Mouse (Mus musculus): ENCODE results near the gene AI837181. TPM values are rescaled to one million over a fixed set of nuclear protein-coding genes. Genes with fewer than 3 reads are reported as not detected.
"Not testable (repeated sequence)": the region's sequence is repeated elsewhere in the genome, so short reads cannot be mapped to it uniquely, and the experiment has no call there.

AI837181 gene
- 10 to 100 TPM; 46.5 to 47.2 TPM for total RNA-seq (2021)
- long read RNA-seq, experiment 1, transcript AI837181-202 (2 exons, 1,528 nt), result major isoform, 15 of 27 reads
- long read RNA-seq, experiment 1, partial matches to known transcripts, result 0 of 27 reads
- long read RNA-seq, experiment 1, other reads (novel, unspliced or antisense), result 8 of 27 reads
- long read RNA-seq, experiment 2, transcript AI837181-202 (2 exons, 1,528 nt), result major isoform, 39 of 64 reads
- long read RNA-seq, experiment 2, transcript AI837181-201 (2 exons, 1,529 nt), result minor isoform, 5 of 64 reads
- long read RNA-seq, experiment 2, partial matches to known transcripts, result 0 of 64 reads
- long read RNA-seq, experiment 2, other reads (novel, unspliced or antisense), result 20 of 64 reads

GRCm38 (mm10) chr19:5424782-5425741 is at the start of gene AI837181, which contains the start of gene Drap1:
Gene AI837181 (plus strand): TSS chr19:5425144.
Gene Drap1 (minus strand): TSS chr19:5424979.
- peak; percentile 94 for DNase-seq (ENCODE audit: low spot score in 2 of 2)

DNA sequence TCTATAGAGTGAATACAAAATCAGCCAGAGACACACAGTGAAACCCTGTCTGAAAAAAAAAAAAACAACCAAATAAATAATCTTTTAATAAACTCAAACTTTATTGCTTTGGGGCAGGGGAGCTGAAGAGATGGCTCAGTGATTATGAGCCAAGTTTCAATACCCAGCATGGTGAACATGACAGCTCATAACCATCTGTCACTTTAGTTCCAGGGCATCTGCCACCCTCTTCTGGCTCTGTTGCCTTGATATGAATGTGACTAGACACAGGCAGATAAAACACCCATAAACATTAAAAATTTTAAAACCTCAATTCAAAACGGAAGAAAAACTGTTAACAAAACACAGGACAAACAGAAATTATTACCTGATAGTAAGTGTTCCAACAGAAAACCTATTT is 47.5 kb upstream of the AI837181 start:
- no peak for DNase-seq (ENCODE audit: low spot score in 2 of 2)

DNA sequence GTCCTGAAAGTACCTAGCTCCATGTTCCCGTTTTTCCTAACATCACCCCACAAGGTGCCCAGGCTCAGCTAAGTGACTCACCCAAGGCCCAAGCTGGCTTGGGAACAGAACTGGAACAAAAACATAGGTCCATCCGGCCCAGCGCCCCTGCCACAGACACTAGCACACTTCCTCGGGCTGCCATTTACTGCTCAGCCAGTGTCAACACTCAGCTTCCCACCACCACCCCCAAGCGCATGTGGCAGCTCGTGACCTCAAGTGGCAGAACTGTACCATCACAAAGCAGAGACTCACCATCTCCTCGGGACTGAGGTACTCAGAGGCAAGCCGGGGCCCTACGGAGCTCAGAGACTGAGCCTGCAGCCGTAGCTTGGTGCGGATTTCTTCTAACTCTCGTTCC is 41.6 kb upstream of the AI837181 start:
- no peak for DNase-seq (ENCODE audit: low spot score in 2 of 2)

DNA sequence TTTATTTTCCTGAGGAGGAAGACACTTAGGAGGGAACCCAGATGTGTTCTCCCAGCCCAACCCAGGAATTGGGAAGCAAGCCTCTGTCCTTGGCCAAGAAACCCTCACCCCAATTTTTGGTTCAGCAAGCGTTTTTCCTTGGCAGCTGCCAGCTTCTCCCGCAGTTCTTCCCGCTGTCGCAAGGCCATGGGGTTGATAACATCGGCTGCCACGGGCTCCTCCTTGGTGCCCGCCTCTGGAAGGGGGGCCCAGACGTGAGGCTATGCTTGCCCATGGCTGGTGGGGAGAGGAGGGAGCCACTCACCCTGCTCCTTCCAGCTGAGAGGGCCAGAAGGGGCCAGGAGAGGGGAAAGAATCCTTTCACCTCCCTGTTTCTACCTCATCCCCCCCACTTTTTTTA is 40.2 kb upstream of the AI837181 start:
- no peak for DNase-seq (ENCODE audit: low spot score in 2 of 2)

- DNase-seq (ENCODE audit: low spot score in 2 of 2), result no peak
Observed at GRCm38 (mm10) chr19:5388011-5388441, 36.9 kb upstream of the AI837181 start.

DNA sequence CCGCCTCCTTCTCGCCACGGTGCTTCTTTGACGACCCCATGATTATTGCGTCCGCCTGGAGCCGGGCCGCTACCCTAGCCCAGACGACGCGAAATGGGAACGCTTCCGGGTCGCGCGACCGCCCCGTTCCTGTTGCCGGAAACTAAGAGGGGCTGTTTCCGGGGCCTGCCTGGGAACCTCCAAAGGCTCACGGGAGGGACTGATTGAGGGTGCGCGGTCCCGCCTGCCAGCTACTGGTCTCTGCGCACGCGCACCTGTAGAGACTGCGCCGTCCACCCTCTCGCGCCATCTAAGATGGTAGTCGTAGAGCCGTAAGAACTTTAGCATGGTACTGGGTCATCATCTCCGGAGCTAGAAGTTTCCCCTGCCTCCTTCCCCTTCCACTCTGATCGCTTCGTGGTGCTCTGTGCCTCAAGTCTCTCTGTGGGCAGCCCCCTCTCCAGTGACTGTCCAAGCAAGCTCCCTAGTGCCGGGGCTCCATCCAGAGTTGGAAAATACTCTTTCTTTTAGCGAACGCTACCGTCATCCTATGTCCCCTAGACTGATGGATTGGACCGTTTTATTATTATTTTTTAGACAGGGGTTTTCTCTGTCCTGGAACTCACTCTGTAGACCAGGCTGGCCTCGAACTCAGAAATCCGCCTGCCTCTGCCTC is 36.2 kb upstream of the AI837181 start, which contains the start of gene Sart1:
Gene Sart1, minus strand, starts transcription at position 116 of the 655 bp plus-strand sequence.
- peak; percentile 88 to 89 for DNase-seq (ENCODE audit: low spot score in 2 of 2)

DNA sequence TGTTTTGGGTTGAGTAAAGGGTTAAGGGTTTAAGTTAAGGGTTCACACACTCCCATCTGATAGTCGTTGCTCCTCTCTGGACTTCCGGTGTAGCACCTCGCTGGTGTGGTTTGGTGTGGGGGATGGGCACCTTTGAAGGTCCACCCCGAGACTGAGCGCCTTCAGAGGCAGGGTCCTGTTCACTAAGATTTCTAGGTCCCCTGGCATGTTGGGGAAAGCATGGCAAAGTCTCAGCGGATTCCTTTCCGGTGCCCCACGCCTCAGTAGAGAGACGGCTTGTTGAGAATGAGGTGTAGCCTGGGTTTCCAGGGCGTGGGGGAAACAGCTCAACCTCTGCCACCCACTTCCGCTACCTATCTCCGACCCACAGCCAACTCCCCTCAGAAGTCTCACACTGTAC is 35.3 kb upstream of the AI837181 start:
- no peak for DNase-seq (ENCODE audit: low spot score in 2 of 2)

DNA sequence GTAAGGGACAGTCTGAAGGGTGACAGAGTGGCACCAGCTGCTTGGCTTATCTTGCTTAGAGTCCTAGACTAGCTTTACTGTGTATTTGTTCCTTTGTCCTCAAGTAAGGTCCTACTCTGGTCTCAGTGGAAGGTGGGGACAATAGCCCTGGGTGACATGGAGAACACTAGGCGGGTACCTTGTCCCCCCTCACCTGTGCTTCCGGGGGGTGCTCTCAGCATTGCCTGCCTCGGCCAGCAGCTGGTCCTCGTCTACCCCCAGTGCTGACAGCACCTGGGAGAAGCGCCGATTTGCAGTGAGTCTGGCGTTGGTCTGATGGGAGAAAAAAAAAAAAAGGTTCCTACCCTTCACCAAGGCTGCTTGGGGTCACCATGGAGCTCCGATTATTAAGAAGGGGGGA is 34.5 kb upstream of the AI837181 start:
- DNase-seq (ENCODE audit: low spot score in 2 of 2), result no peak

DNA sequence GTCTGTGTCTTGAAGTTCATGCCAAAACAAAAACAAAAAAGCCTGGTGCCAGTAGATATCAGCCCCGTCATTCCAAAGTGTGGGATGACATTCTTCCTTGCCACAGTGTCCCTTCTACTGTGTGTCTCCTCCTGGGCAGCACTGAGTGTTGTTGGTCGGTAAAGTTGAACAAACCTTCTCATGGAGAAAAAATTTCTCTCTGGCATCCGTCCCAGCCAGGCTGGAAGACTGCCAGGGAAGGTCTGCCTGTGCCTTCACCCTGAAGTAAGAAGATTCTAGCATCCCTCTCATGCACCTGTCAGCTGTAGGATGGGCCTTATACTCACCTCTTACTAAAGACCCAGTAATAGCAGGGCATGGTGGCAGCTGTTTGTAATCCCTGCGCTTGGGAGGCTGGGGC is 32.1 kb upstream of the AI837181 start:
- DNase-seq (ENCODE audit: low spot score in 2 of 2), result peak; percentile 79 to 81

DNA sequence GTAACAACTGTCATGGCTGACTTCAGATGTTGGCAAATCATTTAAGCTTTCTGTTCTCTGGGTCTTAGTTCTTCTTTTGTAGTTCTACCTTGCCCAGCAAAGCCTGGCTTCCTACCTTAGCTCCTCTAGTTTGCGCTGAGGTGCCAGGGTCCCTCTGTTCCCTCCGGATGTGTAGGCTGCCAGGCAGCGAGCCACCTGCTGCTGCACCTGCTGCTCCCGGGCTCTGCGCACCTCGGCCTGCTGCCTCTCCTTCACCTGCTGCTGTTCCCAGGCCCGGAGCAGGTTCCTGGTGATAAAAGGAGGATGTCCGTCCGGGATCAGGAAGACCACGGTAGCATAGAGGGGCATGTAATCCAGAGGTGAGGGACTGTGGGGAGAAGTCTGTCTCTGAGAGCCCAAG is 30.8 kb upstream of the AI837181 start:
- no peak for DNase-seq (ENCODE audit: low spot score in 2 of 2)

DNA sequence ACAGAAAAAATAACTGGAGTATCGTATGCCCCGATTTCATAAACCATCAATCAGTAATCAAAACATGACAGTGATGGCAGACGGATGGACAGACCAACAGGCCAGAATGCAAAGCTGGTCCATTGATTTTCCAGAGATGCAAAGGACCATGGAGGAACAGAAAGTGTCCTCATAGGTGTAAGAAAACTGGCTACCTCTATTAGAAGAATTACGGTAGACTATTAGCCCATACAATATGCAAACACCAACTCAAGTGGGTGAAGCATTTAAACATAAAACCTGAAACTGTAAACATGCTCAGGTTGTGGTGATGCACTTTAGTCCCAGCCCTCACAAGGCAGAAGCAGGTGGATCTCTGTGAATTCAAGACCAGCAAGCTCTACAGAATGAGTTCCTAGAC is 29.6 kb upstream of the AI837181 start:
- DNase-seq (ENCODE audit: low spot score in 2 of 2), result no peak

DNA sequence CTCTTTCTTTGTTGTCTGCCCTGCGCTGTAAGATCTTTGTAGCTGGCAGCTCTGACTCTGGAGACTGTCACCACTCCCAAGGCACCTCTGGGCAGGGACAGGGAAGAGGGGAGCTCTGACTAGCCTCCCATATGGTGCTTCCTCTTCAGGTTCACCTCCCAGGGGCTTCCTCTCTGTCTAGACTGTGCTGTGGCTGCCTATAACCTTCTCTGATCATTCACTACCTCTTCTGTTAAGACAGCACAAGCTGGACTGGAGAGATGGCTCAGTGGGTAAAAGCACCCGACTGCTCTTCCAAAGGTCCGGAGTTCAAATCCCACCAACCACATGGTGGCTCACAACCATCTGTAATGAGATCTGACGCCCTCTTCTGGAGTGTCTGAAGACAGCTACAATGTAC is 23.9 kb upstream of the AI837181 start:
- DNase-seq (ENCODE audit: low spot score in 2 of 2), result not testable (repeated sequence)

DNA sequence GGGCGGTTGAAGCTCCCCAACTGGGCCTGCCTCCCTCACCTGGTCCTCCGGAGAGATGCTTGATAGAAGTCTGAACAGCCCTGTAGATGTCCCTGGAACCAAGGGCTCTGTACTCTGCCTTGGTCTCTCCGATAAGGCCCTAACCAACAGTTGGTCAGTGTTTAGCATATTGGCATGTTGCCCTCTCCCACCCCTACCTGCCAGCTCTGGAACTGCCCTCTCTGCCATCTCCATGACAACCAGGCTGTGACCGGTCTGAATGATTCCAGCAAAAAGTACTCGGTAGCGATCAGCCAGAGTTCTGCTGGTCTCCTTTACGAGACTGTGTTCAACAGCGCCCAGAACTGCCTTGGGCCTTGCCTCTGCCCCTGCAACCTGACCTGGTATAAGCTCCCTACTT is 22.7 kb upstream of the AI837181 start, which contains the start of gene Tsga10ip:
Gene Tsga10ip, minus strand, starts transcription at position 234 of the 400 bp plus-strand sequence.
- no peak for DNase-seq (ENCODE audit: low spot score in 2 of 2)

- no peak for DNase-seq (ENCODE audit: low spot score in 2 of 2)
Observed at GRCm38 (mm10) chr19:5405924-5406323, 19.0 kb upstream of the AI837181 start.

GRCm38 (mm10) chr19:5406531-5407126 is 18.3 kb upstream of the AI837181 start:
- not testable (repeated sequence) for DNase-seq (ENCODE audit: low spot score in 2 of 2)

DNA sequence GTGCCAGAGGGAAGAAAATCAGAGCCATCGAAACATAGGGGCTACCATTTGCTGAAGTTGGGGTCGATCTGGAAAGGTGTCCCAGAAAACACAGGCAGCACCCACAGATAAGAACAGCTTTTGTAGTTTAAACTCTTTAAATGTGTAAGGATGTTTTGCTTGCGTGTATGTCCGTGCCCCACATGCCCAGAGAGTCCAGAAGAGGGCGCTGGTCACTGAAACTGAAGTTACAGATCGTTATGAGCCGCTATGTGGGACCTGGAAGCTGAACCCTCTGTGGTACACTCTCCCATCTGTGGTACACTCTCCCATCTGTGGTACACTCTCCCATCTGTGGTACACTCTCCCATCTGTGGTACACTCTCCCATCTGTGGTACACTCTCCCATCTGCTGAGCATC is 17.8 kb upstream of the AI837181 start:
- DNase-seq (ENCODE audit: low spot score in 2 of 2), result peak in 1 of 2 experiments; percentile 56

DNA sequence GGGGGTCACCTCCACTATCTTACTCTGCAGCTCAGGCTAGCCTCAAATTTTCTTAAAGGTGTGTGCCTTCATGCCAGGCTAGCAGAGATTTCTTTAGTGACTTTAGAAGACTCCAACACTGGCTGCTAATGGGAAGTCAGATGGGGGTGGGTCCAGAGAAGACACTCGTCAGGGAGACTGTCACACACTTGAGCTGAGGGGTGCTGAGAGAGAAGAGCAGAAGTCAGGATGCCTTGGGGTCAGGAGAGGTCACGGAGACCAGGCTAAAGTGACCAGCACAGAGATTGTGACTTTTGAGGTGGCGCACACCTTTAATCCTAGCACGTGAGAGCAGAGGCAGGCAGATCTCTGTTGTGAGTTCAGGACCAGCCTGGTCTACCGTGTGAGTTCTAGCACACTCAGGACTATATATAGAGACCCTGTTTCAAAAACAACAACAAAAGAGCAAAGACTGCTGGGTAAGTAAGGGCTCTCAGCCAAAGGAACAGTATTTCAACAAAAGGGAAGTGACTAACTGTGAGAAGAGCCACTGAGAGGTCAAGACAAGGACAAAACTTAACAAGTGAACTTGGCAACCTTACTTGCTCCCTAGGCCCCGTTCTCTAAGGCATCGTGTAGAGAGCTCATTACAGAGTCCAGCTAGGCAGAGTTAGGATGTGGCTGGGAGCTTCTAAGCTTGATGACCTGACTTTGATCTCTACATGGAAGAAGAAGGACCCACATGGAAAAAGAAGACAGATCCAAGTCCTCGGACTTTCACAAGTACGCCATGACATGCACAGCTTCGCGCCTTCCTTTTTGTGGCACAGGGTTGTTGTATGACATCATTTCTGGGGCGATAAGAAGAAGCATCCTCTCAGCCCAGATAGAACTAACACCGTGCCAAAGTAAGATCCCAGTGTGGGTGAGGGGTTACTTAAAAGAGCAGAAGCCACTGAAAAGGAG is 16.6 kb upstream of the AI837181 start:
- no peak for DNase-seq (ENCODE audit: low spot score in 2 of 2)

GRCm38 (mm10) chr19:5409068-5409467 is 15.9 kb upstream of the AI837181 start:
- no peak for DNase-seq (ENCODE audit: low spot score in 2 of 2)

GRCm38 (mm10) chr19:5410641-5411040 is 14.3 kb upstream of the AI837181 start:
- DNase-seq (ENCODE audit: low spot score in 2 of 2), result no peak

GRCm38 (mm10) chr19:5411961-5412360 is 13.0 kb upstream of the AI837181 start:
- no peak for DNase-seq (ENCODE audit: low spot score in 2 of 2)
